Mouse (Mus musculus) spleen, adult 18-20 months (tissue): ENCODE results near the gene Rasa4.
"Not testable (repeated sequence)": the region's sequence is repeated elsewhere in the genome, so short reads cannot be mapped to it uniquely, and the experiment has no call there.

Experiments
- DNase-seq, 2 experiments: peaks; one replicate each; pipeline ENCODE4 v3.0.0; 2022; ENCODE audit warnings: mixed read lengths in 2 of 2

Rasa4 gene

DNA sequence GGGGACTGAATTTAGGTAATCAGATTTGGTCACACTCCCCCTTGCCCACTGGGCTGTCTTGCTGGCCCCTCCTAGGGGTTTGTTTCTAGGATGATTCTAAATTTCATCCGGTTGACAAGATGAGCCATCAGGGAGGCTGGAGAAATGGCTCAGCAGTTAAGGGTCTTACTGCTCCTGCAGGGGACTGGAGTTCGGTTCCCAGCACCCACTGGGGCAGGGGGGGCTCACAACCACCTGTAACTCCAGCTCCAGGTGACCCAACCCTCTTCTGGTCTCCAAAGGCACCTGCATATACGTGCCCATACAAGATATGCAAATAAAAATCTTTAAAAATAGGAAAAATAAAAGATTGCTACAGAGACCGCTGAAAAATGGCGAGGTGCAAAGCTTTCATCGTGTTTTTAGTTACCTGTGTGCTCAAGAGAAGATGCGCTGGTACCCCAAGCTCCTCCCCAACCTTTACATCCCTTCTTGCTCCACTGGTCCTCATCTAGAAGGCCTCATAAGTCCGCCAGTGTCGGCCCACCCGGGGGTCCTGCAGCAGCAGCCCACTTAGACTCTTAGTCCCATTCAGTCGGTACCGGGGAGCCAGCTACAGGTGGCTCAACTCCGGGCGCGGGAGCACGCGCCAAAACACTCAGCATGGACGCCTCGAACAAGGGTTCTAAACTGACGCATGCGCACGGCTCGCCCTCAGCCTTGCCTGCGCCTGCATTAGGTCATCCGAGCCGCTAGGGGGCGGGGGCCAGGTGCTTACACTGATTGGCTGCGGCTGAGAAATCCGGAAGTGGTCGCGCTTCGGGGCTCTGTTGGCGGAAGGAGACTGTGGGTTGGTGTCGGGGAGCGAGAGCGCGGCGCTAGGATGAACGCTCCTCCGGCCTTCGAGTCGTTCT lies 32.4 kb downstream of the Rasa4 start, which contains the start of gene Polr2j:
TSS of gene Polr2j (plus strand) at position 741 of the 893 bp plus-strand sequence.
- DNase-seq: peak; percentile 91 to 98

- no peak for DNase-seq
Measured at GRCm38 (mm10) chr5:136116784-136117112, 33.0 kb downstream of the Rasa4 start.

- no peak for DNase-seq
Measured at GRCm38 (mm10) chr5:136122165-136122564, 38.4 kb downstream of the Rasa4 start.

DNA sequence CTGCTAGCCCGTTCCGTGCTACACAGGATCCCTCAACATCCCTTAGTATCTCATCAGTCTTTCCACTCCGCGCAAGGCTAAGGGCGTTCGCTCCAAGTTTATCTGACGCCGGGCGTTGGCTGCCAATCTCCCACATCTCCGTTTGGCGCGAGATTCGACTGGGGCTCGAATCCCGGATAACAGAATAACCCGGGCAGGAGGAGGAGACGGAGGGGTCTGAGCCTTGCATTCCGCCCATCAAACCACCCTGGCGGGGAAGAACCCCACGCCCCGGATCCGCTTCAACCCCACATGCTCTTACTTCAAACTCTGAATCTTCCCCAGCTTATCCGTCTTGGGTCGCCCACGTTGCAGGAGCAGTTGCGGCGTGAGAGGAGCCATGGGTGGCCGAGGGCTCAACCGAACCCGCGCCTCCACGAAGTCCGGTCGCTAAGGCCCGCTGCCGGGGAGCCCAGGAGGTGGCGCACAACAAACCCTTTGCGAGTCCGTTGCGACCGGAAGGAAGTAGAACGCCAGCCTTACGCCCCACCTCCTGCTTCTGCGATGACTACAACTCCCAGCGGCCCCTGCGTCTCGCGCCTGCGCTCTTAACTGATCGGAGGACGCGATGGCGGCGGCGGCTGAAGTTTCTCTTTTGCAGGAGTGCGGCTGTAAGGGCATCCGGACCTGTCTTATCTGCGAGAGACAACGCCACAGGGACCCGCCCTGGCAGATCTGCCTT lies 52.0 kb downstream of the Rasa4 start, which contains the start of the genes Lrwd1 and Alkbh4:
TSS of gene Lrwd1 (minus strand) at position 504 of the 721 bp plus-strand sequence.
TSS of gene Alkbh4 (plus strand) at position 576 of the 721 bp plus-strand sequence.
- peak; percentile 95 to 97 for DNase-seq

DNA sequence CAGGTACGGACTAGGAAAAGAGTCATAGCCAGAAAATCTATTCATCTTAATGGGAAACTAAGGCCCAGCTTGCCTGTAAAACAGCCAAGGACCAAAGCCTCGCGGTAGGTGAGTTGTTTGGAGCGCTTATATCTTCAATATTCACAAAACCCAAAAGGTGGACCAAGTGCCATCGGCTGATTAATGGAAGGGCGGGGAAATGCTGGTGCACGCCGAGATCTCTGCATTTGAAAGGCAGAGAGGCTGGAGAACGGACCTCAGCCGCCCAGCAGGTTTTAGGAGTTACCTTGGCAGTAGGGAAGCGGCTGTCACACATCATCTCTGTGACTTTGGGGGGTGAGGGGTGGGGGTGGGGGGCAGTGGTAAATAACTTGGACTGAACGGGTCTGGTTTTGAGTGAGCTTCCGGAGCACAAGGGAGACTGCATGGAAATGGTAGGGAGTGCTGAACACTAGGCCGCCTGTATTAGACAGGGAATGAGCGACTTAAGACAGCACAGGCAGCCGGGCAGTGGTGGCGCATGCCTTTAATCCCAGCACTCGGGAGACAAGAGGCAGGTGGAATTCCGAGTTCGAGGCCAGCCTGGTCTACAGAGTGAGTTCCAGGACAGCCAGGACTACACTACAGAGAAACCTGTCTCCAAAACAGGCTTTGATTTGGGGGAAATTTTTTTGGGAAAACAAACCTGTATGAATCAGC lies 52.7 kb downstream of the Rasa4 start:
- DNase-seq: no peak

GRCm38 (mm10) chr5:136137658-136138274 lies 54.0 kb downstream of the Rasa4 start:
- DNase-seq: peak; percentile 38 to 70

DNA sequence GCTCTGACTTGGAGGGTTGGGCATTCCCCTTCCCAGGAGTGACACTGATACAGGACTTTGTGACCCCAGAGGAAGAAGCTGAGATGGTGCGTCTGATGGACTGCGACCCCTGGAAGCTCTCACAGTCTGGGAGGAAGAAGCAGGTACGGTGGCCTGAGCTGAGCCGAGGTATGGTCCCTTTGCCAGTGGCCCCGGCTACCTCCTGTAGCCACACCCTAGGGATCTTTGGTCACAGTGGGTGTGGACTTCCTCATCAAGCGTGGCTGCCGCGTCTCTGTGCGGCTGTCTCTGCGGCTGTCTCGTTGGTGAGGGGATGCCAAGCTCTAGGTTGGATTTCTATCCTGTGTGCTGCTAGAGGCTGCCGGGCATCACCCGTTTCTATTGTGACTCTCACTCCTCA lies 55.7 kb downstream of the Rasa4 start:
- no peak for DNase-seq

- DNase-seq: no peak
Measured at GRCm38 (mm10) chr5:136140057-136140482, 56.4 kb downstream of the Rasa4 start.

GRCm38 (mm10) chr5:136142746-136143145 lies 59.0 kb downstream of the Rasa4 start:
- peak in 1 of 2 experiments; percentile 26 for DNase-seq

DNA sequence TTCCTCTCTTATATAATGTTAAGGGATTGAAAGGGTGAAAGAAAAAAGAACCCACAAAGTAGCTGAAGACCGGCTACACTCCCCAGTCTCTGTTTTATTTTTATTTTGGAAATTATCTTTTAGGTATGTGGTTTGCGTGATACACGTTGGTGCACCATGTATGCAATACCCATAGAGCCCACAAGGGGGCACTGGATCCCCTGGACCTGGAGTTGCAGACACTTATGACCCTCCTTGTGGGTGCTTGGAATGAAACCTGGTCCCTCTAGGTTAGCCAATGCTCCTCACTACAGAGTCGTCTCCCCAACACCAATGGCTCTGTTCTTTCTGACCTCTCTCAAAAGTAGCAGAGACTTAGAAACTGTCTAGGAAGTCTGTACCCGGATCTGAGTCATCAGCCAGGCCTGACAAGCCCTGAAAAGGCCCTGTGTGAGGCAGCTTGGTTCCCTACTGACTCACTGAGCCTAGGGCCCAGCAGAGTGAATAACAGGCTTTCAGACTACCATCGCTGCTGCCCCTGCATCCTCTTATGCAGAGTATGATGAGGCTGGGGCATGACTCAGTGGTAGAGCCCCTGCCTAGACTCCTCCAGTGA lies 59.5 kb downstream of the Rasa4 start:
- DNase-seq: peak in 1 of 2 experiments; percentile 34

GRCm38 (mm10) chr5:136144606-136145430 lies 61.1 kb downstream of the Rasa4 start:
- no peak for DNase-seq

DNA sequence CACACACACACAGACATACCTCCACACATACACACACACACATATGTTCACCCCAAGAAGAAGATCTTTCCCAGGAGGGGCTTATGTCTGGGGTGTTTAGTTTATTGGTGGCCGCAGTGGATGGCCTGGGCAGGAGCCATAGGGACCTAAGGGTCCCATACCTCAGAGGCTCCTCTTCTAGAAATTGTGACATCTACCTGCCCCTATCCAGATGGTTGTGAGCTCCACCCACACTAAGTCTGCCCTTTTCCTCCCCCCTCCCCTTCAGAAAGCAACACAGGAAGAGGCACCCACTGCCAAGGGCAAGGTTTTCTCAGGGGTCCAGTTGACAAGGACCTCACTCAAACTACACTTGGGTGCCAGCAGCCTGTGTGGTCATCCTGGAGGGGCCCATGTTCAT lies 63.2 kb downstream of the Rasa4 start:
- peak; percentile 44 to 45 for DNase-seq

DNA sequence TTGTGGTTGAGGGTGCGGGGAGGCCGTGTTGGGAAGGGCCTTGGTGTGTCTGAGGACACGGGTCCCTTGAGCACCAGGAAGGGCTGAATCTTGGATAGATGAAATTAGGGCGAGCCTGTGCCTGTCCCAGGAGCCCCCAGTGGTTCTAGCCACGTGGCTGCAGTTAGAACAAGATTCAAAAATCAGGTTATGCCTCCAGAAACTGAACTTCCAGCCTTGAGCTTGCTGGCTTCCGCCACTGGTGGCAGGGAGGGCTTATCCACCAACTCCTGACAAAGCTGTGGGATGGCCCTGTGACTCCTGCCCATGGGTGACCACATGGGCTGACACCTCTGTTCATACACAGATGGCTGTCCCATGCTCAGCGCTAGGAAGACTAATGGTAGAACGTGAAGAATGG lies 64.0 kb downstream of the Rasa4 start:
- DNase-seq: no peak

- peak; percentile 44 to 67 for DNase-seq
Measured at GRCm38 (mm10) chr5:136149134-136149576, 65.4 kb downstream of the Rasa4 start.

GRCm38 (mm10) chr5:136152365-136152764 lies 68.6 kb downstream of the Rasa4 start:
- no peak for DNase-seq

DNA sequence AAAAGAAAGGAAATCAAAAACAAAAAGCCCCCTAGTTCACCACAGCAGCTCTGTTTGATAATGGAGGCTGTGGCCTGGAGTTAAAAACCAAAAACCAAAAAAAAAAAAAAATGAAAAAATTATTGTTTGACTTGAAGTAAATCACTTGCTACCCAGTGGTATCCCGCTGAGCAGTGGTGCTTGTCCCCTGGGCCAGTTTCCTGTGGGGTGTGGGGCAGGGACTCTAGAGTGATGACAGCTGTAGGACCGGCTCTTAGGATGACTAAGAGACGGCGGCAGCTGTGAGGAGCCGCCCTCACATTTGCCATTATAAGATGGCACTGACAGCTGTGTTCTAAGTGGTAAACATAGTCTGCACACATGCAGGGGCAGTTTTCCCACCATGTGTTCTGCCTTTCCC lies 71.7 kb downstream of the Rasa4 start:
- no peak for DNase-seq

GRCm38 (mm10) chr5:136160084-136160483 lies 76.4 kb downstream of the Rasa4 start:
- DNase-seq: not testable (repeated sequence)
